Comparison of ENCODE assay signal across 13 mouse cellular contexts in the genomic region with DNA sequence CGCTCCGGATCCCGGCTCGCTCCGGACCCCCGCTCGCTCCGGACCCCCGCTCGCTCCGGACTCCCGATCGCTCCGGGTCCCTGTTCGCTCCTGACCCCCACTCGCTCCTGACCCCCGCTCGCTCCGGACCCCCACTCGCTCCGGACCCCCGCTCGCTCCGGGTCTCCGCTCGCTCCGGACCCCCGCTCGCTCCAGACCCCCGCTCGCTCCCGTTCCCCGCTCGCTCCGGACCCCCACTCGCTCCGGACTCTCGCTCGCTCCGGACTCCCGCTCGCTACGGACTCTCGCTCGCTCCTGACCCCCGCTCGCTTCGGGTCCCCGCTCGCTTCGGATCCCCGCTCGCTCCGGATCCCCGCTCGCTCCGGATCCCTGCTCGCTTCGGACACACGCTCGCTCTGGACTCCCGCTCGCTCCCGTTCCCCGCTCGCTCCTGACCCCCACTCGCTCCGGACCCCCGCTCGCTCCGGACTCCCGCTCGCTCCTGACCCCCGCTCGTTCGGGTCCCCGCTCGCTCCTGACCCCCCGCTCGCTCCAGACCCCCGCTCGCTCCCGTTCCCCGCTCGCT. TPM values are rescaled to one million over a fixed set of nuclear protein-coding genes. Genes with fewer than 3 reads are reported as not detected.
DNase-seq lines count a peak whose midpoint lies in the region; ATAC-seq and TF ChIP-seq lines count a peak whose summit lies in the region.
"Not testable (repeated sequence)": the region's sequence is repeated elsewhere in the genome, so short reads cannot be mapped to it uniquely, and the experiment has no call there.
"Had no signal": no experiment of that assay in that cellular context is flagged by ENCODE, and none has a peak within 500 bp of the region (broad histone marks: within the 10 kb centered on the region; RNA-seq: fewer than 3 reads in every experiment).

No protein-coding gene starts in this region.

- H3K4me2 ChIP-seq in forebrain, embryonic 16.5 days (ENCODE audit: low read length): peak overlapping the region; percentile 92
- peak overlapping the region; percentile 64 for H3K4me2 ChIP-seq in heart, postnatal 0 days (ENCODE audit: low read depth, low read length)
- peak overlapping the region; percentile 89 for H3K4me2 ChIP-seq in limb, embryonic 13.5 days (replicated peaks)
- peak overlapping the region; percentile 92 for H3K4me2 ChIP-seq in lung, embryonic 16.5 days (ENCODE audit: low read depth, low read length)
- peak overlapping the region; percentile 95 for H3K4me2 ChIP-seq in neural tube, embryonic 12.5 days (replicated peaks)

- H3K4me1 ChIP-seq in ES-Bruce4 (ENCODE audit: control insufficient read depth, insufficient read depth, low read length); heart, postnatal 0 days (ENCODE audit: control insufficient read depth, insufficient read depth); kidney, adult 2 months (ENCODE audit: control insufficient read depth, insufficient read depth, low read length); limb, embryonic 13.5 days; lung, embryonic 16.5 days (replicated peaks; ENCODE audit: control insufficient read depth, insufficient read depth, low read length); neural tube, embryonic 12.5 days: not testable (repeated sequence)
- peaks cover 17% of the 10 kb centered on the region for H3K4me1 ChIP-seq in forebrain, embryonic 16.5 days (replicated peaks; ENCODE audit: control insufficient read depth, insufficient read depth, low read length)

- H3K4me3 ChIP-seq in ES-Bruce4 (ENCODE audit: low read depth, low read length): 0 out of 2 replicates have a peak overlapping the region, but pooled peaks have one; percentile 30
- peak overlapping the region; percentile 47 for H3K4me3 ChIP-seq in forebrain, embryonic 16.5 days (replicated peaks; ENCODE audit: low read length)
- peak overlapping the region; percentile 60 for H3K4me3 ChIP-seq in heart, postnatal 0 days (ENCODE audit: low read depth, low read length)
- H3K4me3 ChIP-seq in kidney, adult 2 months (ENCODE audit: insufficient read depth, low read depth, low read length): peak overlapping the region; percentile 30; the same call in 1 of the 2 replicates
- peak overlapping the region; percentile 51 for H3K4me3 ChIP-seq in limb, embryonic 13.5 days
- peak overlapping the region; percentile 54 for H3K4me3 ChIP-seq in lung, embryonic 16.5 days (ENCODE audit: low read length)
- H3K4me3 ChIP-seq in neural tube, embryonic 12.5 days: peak overlapping the region; percentile 51

- TF ChIP-seq POLR2A in ES-Bruce4 (IDR thresholded peaks at IDR 0.05; ENCODE audit: insufficient read depth, low read length); kidney, adult 2 months (IDR thresholded peaks at IDR 0.05; ENCODE audit: low read depth, low read length): not testable (repeated sequence)

- peak; percentile 17 for DNase-seq in embryo, embryonic 9.5 days (ENCODE audit: extremely low spot score)
- DNase-seq in heart, postnatal 0 days (ENCODE audit: low spot score); kidney, adult 2 months: not testable (repeated sequence)

- not testable (repeated sequence) for H3K27ac ChIP-seq in ES-Bruce4 (ENCODE audit: insufficient read depth, low read length); forebrain, embryonic 16.5 days (ENCODE audit: low read length); kidney, adult 2 months (ENCODE audit: insufficient read depth, low read depth, low read length); limb, embryonic 13.5 days; lung, embryonic 16.5 days (ENCODE audit: low read length); neural tube, embryonic 12.5 days
- peak overlapping the region; percentile 78 for H3K27ac ChIP-seq in heart, postnatal 0 days (ENCODE audit: low read depth)

- 1% methylated on average over 80 of the region's 85 CpGs for WGBS in forebrain, embryonic 16.5 days
- WGBS in heart, postnatal 0 days: 35% methylated on average over 80 of the region's 85 CpGs
- 2% methylated on average over 79 of the region's 85 CpGs for WGBS in kidney, adult 2 months
- 3% methylated on average over 81 of the region's 85 CpGs for WGBS in limb, embryonic 13.5 days
- WGBS in lung, embryonic 16.5 days: 3% methylated on average over 74 of the region's 85 CpGs
- under 1% methylated on average over 85 of the region's 85 CpGs for WGBS in neural tube, embryonic 12.5 days

- TF ChIP-seq EP300 in ES-Bruce4 (IDR thresholded peaks at IDR 0.05; ENCODE audit: insufficient read depth, low read depth, low read length); heart, postnatal 0 days (IDR thresholded peaks at IDR 0.05; ENCODE audit: low read depth): not testable (repeated sequence)

- TF ChIP-seq CTCF in ES-Bruce4 (IDR thresholded peaks at IDR 0.05; ENCODE audit: low read depth, low read length); heart, postnatal 0 days (IDR thresholded peaks at IDR 0.05; ENCODE audit: low read depth); kidney, adult 2 months (conservative IDR thresholded peaks at IDR 0.05; ENCODE audit: insufficient read depth, insufficient read length, low read depth, low read length): not testable (repeated sequence)

- H3K27me3 ChIP-seq in ES-Bruce4 (ENCODE audit: control insufficient read depth, insufficient read depth, low read length, poor library complexity, severe bottlenecking): peaks cover 43% of the 10 kb centered on the region
- peaks cover 35% of the 10 kb centered on the region for H3K27me3 ChIP-seq in forebrain, embryonic 16.5 days (replicated peaks; ENCODE audit: control insufficient read depth, insufficient read depth, low read length)
- not testable (repeated sequence) for H3K27me3 ChIP-seq in heart, postnatal 0 days (ENCODE audit: control insufficient read depth, insufficient read depth, low read length); kidney, adult 2 months (replicated peaks; ENCODE audit: control insufficient read depth, insufficient read depth, low read length)
- peaks cover 80% of the 10 kb centered on the region for H3K27me3 ChIP-seq in limb, embryonic 13.5 days
- peaks cover 36% of the 10 kb centered on the region for H3K27me3 ChIP-seq in lung, embryonic 16.5 days (ENCODE audit: control insufficient read depth, insufficient read depth, low read depth, low read length)
- H3K27me3 ChIP-seq in neural tube, embryonic 12.5 days (replicated peaks): peaks cover 67% of the 10 kb centered on the region

- H3K36me3 ChIP-seq in ES-Bruce4 (ENCODE audit: control insufficient read depth, insufficient read depth, low read length, poor library complexity, severe bottlenecking); forebrain, embryonic 16.5 days (ENCODE audit: control insufficient read depth, insufficient read depth); kidney, adult 2 months (ENCODE audit: control insufficient read depth, insufficient read depth, low read length); limb, embryonic 13.5 days; lung, embryonic 16.5 days (ENCODE audit: control insufficient read depth, insufficient read depth, low read length); neural tube, embryonic 12.5 days: not testable (repeated sequence)
- peaks cover 62% of the 10 kb centered on the region for H3K36me3 ChIP-seq in heart, postnatal 0 days (replicated peaks; ENCODE audit: control insufficient read depth, insufficient read depth, low read length)

- peak overlapping the region; percentile 84 for H3K9ac ChIP-seq in ES-Bruce4 (ENCODE audit: low read depth, poor library complexity, severe bottlenecking)
- H3K9ac ChIP-seq in forebrain, embryonic 16.5 days (replicated peaks; ENCODE audit: low read depth, low read length); limb, embryonic 13.5 days: not testable (repeated sequence)
- H3K9ac ChIP-seq in heart, postnatal 0 days (replicated peaks; ENCODE audit: low read depth, low read length): peak overlapping the region; percentile 72
- peak overlapping the region; percentile 20; the same call in 1 of the 2 replicates for H3K9ac ChIP-seq in lung, embryonic 16.5 days (ENCODE audit: low read length)
- H3K9ac ChIP-seq in neural tube, embryonic 12.5 days: peak overlapping the region; percentile 38; the same call in 1 of the 2 replicates

- not testable (repeated sequence) for H3K9me3 ChIP-seq in ES-Bruce4 (replicated peaks; ENCODE audit: control insufficient read depth, insufficient read depth, low read length, poor library complexity, severe bottlenecking); forebrain, embryonic 16.5 days (ENCODE audit: control insufficient read depth, low read length); limb, embryonic 13.5 days; lung, embryonic 16.5 days (ENCODE audit: control insufficient read depth, low read length); neural tube, embryonic 12.5 days
- H3K9me3 ChIP-seq in heart, postnatal 0 days (replicated peaks; ENCODE audit: control insufficient read depth, low read length): peaks cover 16% of the 10 kb centered on the region

- ATAC-seq in forebrain, embryonic 16.5 days; heart, postnatal 0 days (ENCODE audit: insufficient read depth, low read depth); limb, embryonic 13.5 days (ENCODE audit: low FRiP score, low read depth); lung, embryonic 16.5 days (ENCODE audit: low read depth); neural tube, embryonic 12.5 days (ENCODE audit: low FRiP score, low read depth): not testable (repeated sequence)

RNA-seq across cellular contexts. Expression of a gene that starts 20.1 kb away (rescaled TPM):
- polyA plus RNA-seq in ES-Bruce4 (2011; ENCODE audit: insufficient read depth, insufficient read length, low read depth, missing spikeins): 3.3 and 3.5 TPM in 2 replicates
- polyA plus RNA-seq in forebrain, embryonic 16.5 days (2015; fragmentation: Nextera tagmentation; extraction: Ambion mirVana): 0.96 and 1.6 TPM in 2 replicates
- 200 and 239 TPM in 2 replicates for total RNA-seq in heart, postnatal 0 days (2014; rRNA removed; ENCODE audit: low replicate concordance)
- polyA plus RNA-seq in heart, postnatal 0 days (2015; fragmentation: Nextera tagmentation; extraction: Ambion mirVana): 153 and 167 TPM in 2 replicates
- polyA plus RNA-seq in kidney, adult 2 months (2012; rRNA removed): 5.0 and 7.9 TPM in 2 replicates
- polyA plus RNA-seq in limb, embryonic 13.5 days (2015; fragmentation: Nextera tagmentation; extraction: Ambion mirVana): 18.2 and 20.0 TPM in 2 replicates
- 14.5 and 16.2 TPM in 2 replicates for polyA plus RNA-seq in lung, embryonic 16.5 days (2015; fragmentation: Nextera tagmentation; extraction: Ambion mirVana)
- 5.4 TPM in 2 replicates for polyA plus RNA-seq in neural tube, embryonic 12.5 days (2016; fragmentation: Nextera tagmentation; extraction: Ambion mirVana)
- total RNA-seq: monocyte, adult 5-6 weeks had no signal

RNA-seq across cellular contexts. Expression of a gene that starts 20.7 kb away (rescaled TPM):
- 3.7 and 4.2 TPM in 2 replicates for polyA plus RNA-seq in ES-Bruce4 (2011; ENCODE audit: insufficient read depth, insufficient read length, low read depth, missing spikeins)
- 1.3 and 1.8 TPM in 2 replicates for polyA plus RNA-seq in forebrain, embryonic 16.5 days (2015; fragmentation: Nextera tagmentation; extraction: Ambion mirVana)
- total RNA-seq in heart, postnatal 0 days (2014; rRNA removed; ENCODE audit: low replicate concordance): 21.5 and 29.0 TPM in 2 replicates
- 15.6 and 18.7 TPM in 2 replicates for polyA plus RNA-seq in heart, postnatal 0 days (2015; fragmentation: Nextera tagmentation; extraction: Ambion mirVana)
- polyA plus RNA-seq in kidney, adult 2 months (2012; rRNA removed): 14.1 and 21.4 TPM in 2 replicates
- polyA plus RNA-seq in limb, embryonic 13.5 days (2015; fragmentation: Nextera tagmentation; extraction: Ambion mirVana): 1.0 and 1.3 TPM in 2 replicates
- 4.1 and 4.5 TPM in 2 replicates for polyA plus RNA-seq in lung, embryonic 16.5 days (2015; fragmentation: Nextera tagmentation; extraction: Ambion mirVana)
- 0.59 and 1.6 TPM in 2 replicates for polyA plus RNA-seq in neural tube, embryonic 12.5 days (2016; fragmentation: Nextera tagmentation; extraction: Ambion mirVana)

RNA-seq across cellular contexts. Expression of a gene that starts 22.3 kb away (rescaled TPM):
- polyA plus RNA-seq in ES-Bruce4 (2011; ENCODE audit: insufficient read depth, insufficient read length, low read depth, missing spikeins): 32.3 and 40.9 TPM in 2 replicates
- 33.3 and 39.7 TPM in 2 replicates for polyA plus RNA-seq in forebrain, embryonic 16.5 days (2015; fragmentation: Nextera tagmentation; extraction: Ambion mirVana)
- 25.9 and 28.1 TPM in 2 replicates for total RNA-seq in heart, postnatal 0 days (2014; rRNA removed; ENCODE audit: low replicate concordance)
- polyA plus RNA-seq in heart, postnatal 0 days (2015; fragmentation: Nextera tagmentation; extraction: Ambion mirVana): 9.0 and 9.4 TPM in 2 replicates
- polyA plus RNA-seq in kidney, adult 2 months (2012; rRNA removed): 16.3 and 16.9 TPM in 2 replicates
- 39.5 and 41.3 TPM in 2 replicates for polyA plus RNA-seq in limb, embryonic 13.5 days (2015; fragmentation: Nextera tagmentation; extraction: Ambion mirVana)
- polyA plus RNA-seq in lung, embryonic 16.5 days (2015; fragmentation: Nextera tagmentation; extraction: Ambion mirVana): 23.6 and 30.5 TPM in 2 replicates
- 29.6 and 31.5 TPM in 2 replicates for polyA plus RNA-seq in neural tube, embryonic 12.5 days (2016; fragmentation: Nextera tagmentation; extraction: Ambion mirVana)

RNA-seq across cellular contexts. Expression of a gene that starts 38.5 kb away (rescaled TPM):
- not detected in 2 replicates for polyA plus RNA-seq in ES-Bruce4 (2011; ENCODE audit: insufficient read depth, insufficient read length, low read depth, missing spikeins)
- polyA plus RNA-seq in forebrain, embryonic 16.5 days (2015; fragmentation: Nextera tagmentation; extraction: Ambion mirVana): 0.43 and 1.1 TPM in 2 replicates
- total RNA-seq in heart, postnatal 0 days (2014; rRNA removed; ENCODE audit: low replicate concordance): not detected in 2 replicates
- 0.10 and 0.12 TPM in 2 replicates for polyA plus RNA-seq in heart, postnatal 0 days (2015; fragmentation: Nextera tagmentation; extraction: Ambion mirVana)
- 0.13 and 0.19 TPM in 2 replicates for polyA plus RNA-seq in kidney, adult 2 months (2012; rRNA removed)
- 0.19 and 0.23 TPM in 2 replicates for polyA plus RNA-seq in limb, embryonic 13.5 days (2015; fragmentation: Nextera tagmentation; extraction: Ambion mirVana)
- 0.09 and 0.20 TPM in 2 replicates for polyA plus RNA-seq in lung, embryonic 16.5 days (2015; fragmentation: Nextera tagmentation; extraction: Ambion mirVana)
- 0.39 and 0.54 TPM in 2 replicates for polyA plus RNA-seq in neural tube, embryonic 12.5 days (2016; fragmentation: Nextera tagmentation; extraction: Ambion mirVana)
- total RNA-seq: heart, adult 18-20 months; layer of hippocampus, postnatal 25 days; monocyte, adult 5-6 weeks had no signal
- polyA plus RNA-seq: cortical plate, adult 2 months; frontal cortex, adult 2 months had no signal

RNA-seq across cellular contexts. Expression of a gene that starts 40.1 kb away (rescaled TPM):
- 23.9 and 25.8 TPM in 2 replicates for polyA plus RNA-seq in ES-Bruce4 (2011; ENCODE audit: insufficient read depth, insufficient read length, low read depth, missing spikeins)
- polyA plus RNA-seq in forebrain, embryonic 16.5 days (2015; fragmentation: Nextera tagmentation; extraction: Ambion mirVana): 13.5 and 15.2 TPM in 2 replicates
- 10.8 and 11.5 TPM in 2 replicates for total RNA-seq in heart, postnatal 0 days (2014; rRNA removed; ENCODE audit: low replicate concordance)
- 9.9 and 11.8 TPM in 2 replicates for polyA plus RNA-seq in heart, postnatal 0 days (2015; fragmentation: Nextera tagmentation; extraction: Ambion mirVana)
- polyA plus RNA-seq in kidney, adult 2 months (2012; rRNA removed): 13.7 and 15.7 TPM in 2 replicates
- polyA plus RNA-seq in limb, embryonic 13.5 days (2015; fragmentation: Nextera tagmentation; extraction: Ambion mirVana): 9.5 and 12.6 TPM in 2 replicates
- 13.2 and 14.0 TPM in 2 replicates for polyA plus RNA-seq in lung, embryonic 16.5 days (2015; fragmentation: Nextera tagmentation; extraction: Ambion mirVana)
- polyA plus RNA-seq in neural tube, embryonic 12.5 days (2016; fragmentation: Nextera tagmentation; extraction: Ambion mirVana): 12.6 and 13.5 TPM in 2 replicates
